In genomic region chr11:80062159-80062558, GRCm38 (mm10) we compare ENCODE assay signal across 11 mouse cellular contexts. TPM values are rescaled to one million over a fixed set of nuclear protein-coding genes. Genes with fewer than 3 reads are reported as not detected.
DNase-seq lines count a peak whose midpoint lies in the region; ATAC-seq lines count a peak whose summit lies in the region.
"Had no signal": no experiment of that assay in that cellular context is flagged by ENCODE, and none has a peak within 500 bp of the region (broad histone marks: within the 10 kb centered on the region; RNA-seq: fewer than 3 reads in every experiment).

No protein-coding gene starts in this region.

- H3K27ac ChIP-seq in midbrain, embryonic 13.5 days, result no peak overlapping the region
- H3K27ac ChIP-seq: embryonic facial prominence, embryonic 13.5 days; liver, embryonic 15.5 days; neural tube, embryonic 12.5 days had no signal

- H3K4me3 ChIP-seq in midbrain, embryonic 13.5 days (replicated peaks), result no peak overlapping the region
- H3K4me3 ChIP-seq: embryonic facial prominence, embryonic 13.5 days; liver, embryonic 15.5 days; neural tube, embryonic 12.5 days had no signal

- 68% methylated on average over 4 of the region's 4 CpGs for WGBS in midbrain, embryonic 13.5 days

- H3K4me1 ChIP-seq in midbrain, embryonic 13.5 days (replicated peaks), result no peaks in the 10 kb centered on the region
- H3K4me1 ChIP-seq: embryonic facial prominence, embryonic 13.5 days; liver, embryonic 15.5 days; neural tube, embryonic 12.5 days had no signal

- ATAC-seq in frontal cortex, adult (ENCODE audit: low TSS enrichment), result peak; percentile 72
- ATAC-seq in midbrain, embryonic 13.5 days, result no peak

- DNase-seq in frontal cortex, postnatal 25 days (ENCODE audit: low spot score in 2 of 2), result no peak
- DNase-seq in lung, postnatal 14 days, result peak; percentile 27
- no peak for DNase-seq in lung, postnatal 10 days
- peak; percentile 30 to 57 for DNase-seq in heart, adult 9 months (ENCODE audit: low spot score in 2 of 2)
- peak; percentile 44 for DNase-seq in skeletal muscle tissue, adult 2 months (ENCODE audit: low read depth, low spot score)
- no peak for DNase-seq in thymus, postnatal 10 days (ENCODE audit: low spot score in 2 of 2)

- no peaks in the 10 kb centered on the region for H3K27me3 ChIP-seq in midbrain, embryonic 13.5 days
- H3K27me3 ChIP-seq: embryonic facial prominence, embryonic 13.5 days; liver, embryonic 15.5 days; neural tube, embryonic 12.5 days had no signal

- peaks cover 20% of the 10 kb centered on the region for H3K36me3 ChIP-seq in midbrain, embryonic 13.5 days

- no peaks in the 10 kb centered on the region for H3K9me3 ChIP-seq in midbrain, embryonic 13.5 days
- H3K9me3 ChIP-seq: embryonic facial prominence, embryonic 13.5 days; liver, embryonic 15.5 days; neural tube, embryonic 12.5 days had no signal

- no peak overlapping the region for H3K4me2 ChIP-seq in midbrain, embryonic 13.5 days (replicated peaks)
- H3K4me2 ChIP-seq: embryonic facial prominence, embryonic 13.5 days; liver, embryonic 15.5 days; neural tube, embryonic 12.5 days had no signal

- no peak overlapping the region for H3K9ac ChIP-seq in midbrain, embryonic 13.5 days (replicated peaks)
- H3K9ac ChIP-seq: embryonic facial prominence, embryonic 13.5 days; liver, embryonic 15.5 days; neural tube, embryonic 12.5 days had no signal

RNA-seq across cellular contexts. Expression of gene Crlf3, which starts 18.6 kb away (rescaled TPM):
- polyA plus RNA-seq in midbrain, embryonic 13.5 days (2015; fragmentation: Nextera tagmentation; extraction: Ambion mirVana), result 14.1 and 14.6 TPM in 2 replicates

RNA-seq across cellular contexts. Expression of gene Atad5, which starts 27.0 kb away (rescaled TPM):
- 7.8 and 8.5 TPM in 2 replicates for polyA plus RNA-seq in midbrain, embryonic 13.5 days (2015; fragmentation: Nextera tagmentation; extraction: Ambion mirVana)

Comparison
In these comparisons a context has a peak if more than half of its experiments do, and no peak if none do; other contexts are left out.
1. DNase-seq: peak in lung, postnatal 14 days (single experiment), heart, adult 9 months (2 of 2) and skeletal muscle tissue, adult 2 months (single experiment); none in frontal cortex, postnatal 25 days (0 of 2), lung, postnatal 10 days (single experiment) and thymus, postnatal 10 days (0 of 2).